Mouse (Mus musculus): ENCODE measurements at regions not wholly inside any gene's neighbourhood (a gene's known extent, or its start where the extent isn't known, plus 50 kb on each side); places are given as distances from the start of the nearest gene placed in this dataset.

DNA sequence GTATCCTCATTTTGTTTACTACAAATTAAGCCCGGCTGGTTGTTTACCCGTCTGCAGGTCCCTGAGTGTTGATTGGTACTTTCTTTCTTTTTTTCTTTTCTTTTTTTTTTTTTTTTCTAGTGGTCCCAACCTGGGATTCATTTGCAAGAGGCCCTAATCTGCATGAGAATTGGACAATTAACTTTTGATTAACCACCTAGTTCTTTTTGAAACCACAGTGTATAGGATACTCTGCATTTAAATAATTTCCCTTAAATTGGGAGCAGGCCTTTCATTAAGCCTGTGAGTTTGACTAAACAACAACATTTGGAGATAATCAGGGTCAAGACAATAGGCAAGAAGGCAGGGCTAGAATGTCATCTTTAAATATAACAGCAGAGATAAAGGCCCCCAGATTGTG, 78.5 kb upstream of the Mki67 start:
- H3K4me2 ChIP-seq = no peak overlapping the region
- no peak overlapping the region for H3K27ac ChIP-seq
- 44% methylated on average over 2 of the region's 2 CpGs for WGBS
- H3K9me3 ChIP-seq = no peaks in the 10 kb centered on the region
- H3K27me3 ChIP-seq = no peaks in the 10 kb centered on the region
- ATAC-seq (ENCODE audit: insufficient number of reproducible peaks, insufficient read depth, low FRiP score, low TSS enrichment, low read depth) = no peak
- H3K4me3 ChIP-seq (replicated peaks) = no peak overlapping the region
- H3K4me1 ChIP-seq (replicated peaks) = 0 out of 2 replicates have a peak, but pooled peaks cover 5% of the 10 kb centered on the region
- H3K36me3 ChIP-seq = no peaks in the 10 kb centered on the region
- H3K9ac ChIP-seq (replicated peaks) = no peak overlapping the region

- ATAC-seq (ENCODE audit: insufficient number of reproducible peaks, insufficient read depth, low FRiP score, low TSS enrichment, low read depth) = no peak
- Histone ChIP-seq H3K4me1 (replicated peaks) (peaks cover 5% of the 10 kb centered on the region; the same call in 1 of the 2 replicates), H3K27me3 (no peaks in the 10 kb centered on the region), H3K36me3 (no peaks in the 10 kb centered on the region), H3K4me3 (replicated peaks) (no peak overlapping the region), H3K4me2 (no peak overlapping the region), H3K9me3 (no peaks in the 10 kb centered on the region), H3K27ac (no peak overlapping the region), H3K9ac (replicated peaks) (no peak overlapping the region)
- WGBS = 54% methylated on average over 2 of the region's 2 CpGs
Observed at GRCm38 (mm10) chr7:135798441-135798840, 82.3 kb upstream of the Mki67 start.

GRCm38 (mm10) chr7:135802598-135803121, 86.5 kb upstream of the Mki67 start:
- 78% methylated on average over 15 of the region's 15 CpGs for WGBS
- no peak for ATAC-seq (ENCODE audit: insufficient number of reproducible peaks, insufficient read depth, low FRiP score, low TSS enrichment, low read depth)
- Histone ChIP-seq H3K9me3 (no peaks in the 10 kb centered on the region), H3K27ac (no peak overlapping the region), H3K36me3 (no peaks in the 10 kb centered on the region), H3K27me3 (no peaks in the 10 kb centered on the region), H3K9ac (replicated peaks) (no peak overlapping the region), H3K4me2 (no peak overlapping the region), H3K4me3 (replicated peaks) (no peak overlapping the region), H3K4me1 (replicated peaks) (peaks cover 17% of the 10 kb centered on the region)

DNA sequence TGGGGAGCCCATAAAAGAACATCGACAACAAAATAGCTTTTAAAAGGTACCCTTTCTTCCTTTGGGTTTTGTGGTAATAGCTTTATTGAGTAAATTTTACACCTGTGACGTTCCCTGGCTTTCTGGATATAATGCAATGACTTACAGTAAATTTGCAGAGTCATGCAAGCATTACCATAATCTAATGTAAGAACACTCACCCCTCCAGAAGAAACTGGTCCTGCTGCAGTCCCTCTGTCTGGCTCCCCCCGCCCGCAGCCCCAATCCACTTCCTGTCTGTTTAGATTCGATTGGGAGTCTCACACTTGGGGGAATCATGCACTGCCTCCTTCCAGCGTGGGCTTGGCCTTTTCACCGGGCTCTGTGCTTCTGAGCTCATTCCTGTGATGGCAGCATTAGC, 88.6 kb upstream of the Mki67 start:
- Histone ChIP-seq H3K4me2 (no peak overlapping the region), H3K9ac (replicated peaks) (no peak overlapping the region), H3K4me3 (replicated peaks) (no peak overlapping the region), H3K36me3 (no peaks in the 10 kb centered on the region), H3K27ac (0 out of 2 replicates have a peak overlapping the region, but pooled peaks have one; percentile 50), H3K4me1 (replicated peaks) (peaks cover 17% of the 10 kb centered on the region), H3K27me3 (no peaks in the 10 kb centered on the region), H3K9me3 (no peaks in the 10 kb centered on the region)
- 32% methylated on average over 7 of the region's 7 CpGs for WGBS
- ATAC-seq (ENCODE audit: insufficient number of reproducible peaks, insufficient read depth, low FRiP score, low TSS enrichment, low read depth) = no peak

DNA sequence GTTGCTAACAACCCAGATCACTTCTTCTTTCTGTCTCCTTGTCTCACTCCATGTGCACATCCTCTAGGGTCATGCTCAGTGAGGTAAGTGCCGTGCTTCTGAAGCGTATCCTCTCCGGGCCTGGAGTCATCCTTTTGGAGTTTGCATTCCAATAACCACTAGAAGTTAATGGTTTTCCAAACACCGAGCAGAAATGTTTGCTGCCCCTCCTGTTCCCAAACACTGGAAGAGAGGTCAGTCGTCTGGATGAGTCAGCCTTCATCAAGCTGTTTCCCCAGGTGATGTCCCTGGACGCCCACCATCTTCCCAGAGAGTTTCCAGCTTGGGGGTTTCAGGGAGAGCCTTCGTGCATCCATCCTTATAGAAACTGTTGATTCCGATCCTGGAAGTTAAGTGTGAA, 90.0 kb upstream of the Mki67 start:
- H3K27me3 ChIP-seq = no peaks in the 10 kb centered on the region; the same call in 1 of the 2 replicates
- no peak overlapping the region for H3K9ac ChIP-seq (replicated peaks)
- peaks cover 12% of the 10 kb centered on the region for H3K4me1 ChIP-seq (replicated peaks)
- H3K9me3 ChIP-seq = no peaks in the 10 kb centered on the region
- WGBS = 86% methylated on average over 8 of the region's 8 CpGs
- no peaks in the 10 kb centered on the region for H3K36me3 ChIP-seq
- H3K4me2 ChIP-seq = no peak overlapping the region
- H3K27ac ChIP-seq = no peak overlapping the region
- no peak overlapping the region for H3K4me3 ChIP-seq (replicated peaks)
- ATAC-seq (ENCODE audit: insufficient number of reproducible peaks, insufficient read depth, low FRiP score, low TSS enrichment, low read depth) = no peak

DNA sequence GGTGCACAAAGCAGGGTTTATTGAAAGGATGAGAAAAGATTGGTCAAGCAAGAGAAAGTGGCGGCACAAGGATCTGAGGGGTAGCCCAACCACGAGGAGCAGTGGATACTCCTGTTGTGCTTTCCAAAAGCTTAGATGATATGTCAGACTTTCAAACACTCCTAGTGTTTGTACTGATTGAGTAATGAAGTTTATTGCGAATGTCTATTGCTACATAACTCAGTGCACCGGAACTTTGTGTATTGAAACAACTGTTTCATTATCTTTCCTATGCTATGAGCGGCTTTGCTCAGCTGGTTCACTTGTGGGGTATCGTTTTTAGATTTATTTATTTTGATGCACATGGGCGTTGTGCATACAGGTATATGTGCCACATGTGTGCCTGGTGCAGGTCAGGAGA, 90.5 kb upstream of the Mki67 start:
- Histone ChIP-seq H3K4me2 (no peak overlapping the region), H3K9me3 (no peaks in the 10 kb centered on the region), H3K4me1 (replicated peaks) (peaks cover 12% of the 10 kb centered on the region), H3K27ac (no peak overlapping the region), H3K27me3 (no peaks in the 10 kb centered on the region; the same call in 1 of the 2 replicates), H3K36me3 (no peaks in the 10 kb centered on the region), H3K4me3 (replicated peaks) (no peak overlapping the region), H3K9ac (replicated peaks) (no peak overlapping the region)
- no peak for ATAC-seq (ENCODE audit: insufficient number of reproducible peaks, insufficient read depth, low FRiP score, low TSS enrichment, low read depth)
- 92% methylated on average over 7 of the region's 7 CpGs for WGBS

- H3K27ac ChIP-seq = no peak overlapping the region
- H3K4me3 ChIP-seq (replicated peaks) = no peak overlapping the region
- no peak overlapping the region for H3K4me2 ChIP-seq
- H3K9ac ChIP-seq (replicated peaks) = no peak overlapping the region
- H3K4me1 ChIP-seq (replicated peaks) = peaks cover 9% of the 10 kb centered on the region
- ATAC-seq (ENCODE audit: insufficient number of reproducible peaks, insufficient read depth, low FRiP score, low TSS enrichment, low read depth) = no peak
- H3K27me3 ChIP-seq = no peaks in the 10 kb centered on the region; the same call in 1 of the 2 replicates
- no peaks in the 10 kb centered on the region for H3K9me3 ChIP-seq
- H3K36me3 ChIP-seq = no peaks in the 10 kb centered on the region
- WGBS = 72% methylated on average over 10 of the region's 10 CpGs
Observed at GRCm38 (mm10) chr7:135809167-135809566, 93.0 kb upstream of the Mki67 start.

DNA sequence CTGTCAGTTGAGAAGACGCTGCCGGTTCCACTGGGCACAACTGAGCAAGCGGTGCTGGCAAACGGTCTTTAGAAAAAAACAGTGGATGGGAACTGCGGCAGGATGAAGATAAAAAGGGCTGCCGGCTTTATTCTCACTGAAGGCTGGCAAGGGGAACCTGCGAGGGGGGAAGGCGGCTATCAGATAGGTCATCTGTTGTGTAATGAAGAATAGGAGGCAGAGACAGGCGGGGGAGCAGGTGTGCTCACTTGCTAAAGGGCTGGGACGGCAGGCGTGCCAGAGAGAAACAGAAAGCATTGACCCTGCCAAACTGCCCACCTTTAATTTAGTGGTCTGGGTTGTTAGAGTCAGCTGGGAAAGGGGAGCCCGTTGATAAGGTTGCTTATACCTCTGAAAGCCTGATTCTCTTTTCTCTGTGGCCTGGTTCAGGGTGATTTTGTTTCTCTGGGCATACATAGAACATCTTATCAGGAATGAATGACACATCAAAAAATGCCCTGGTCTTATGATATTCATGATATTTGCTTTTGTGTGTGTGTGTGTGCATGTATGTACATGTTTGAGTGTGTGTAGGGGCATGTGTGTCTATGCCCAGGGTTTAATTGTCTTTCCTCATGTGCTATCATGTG, 93.7 kb upstream of the Mki67 start:
- no peak overlapping the region for H3K4me2 ChIP-seq
- no peaks in the 10 kb centered on the region for H3K9me3 ChIP-seq
- H3K9ac ChIP-seq (replicated peaks) = no peak overlapping the region
- 60% methylated on average over 12 of the region's 12 CpGs for WGBS
- H3K27ac ChIP-seq = no peak overlapping the region
- no peak for ATAC-seq (ENCODE audit: insufficient number of reproducible peaks, insufficient read depth, low FRiP score, low TSS enrichment, low read depth)
- H3K4me3 ChIP-seq (replicated peaks) = no peak overlapping the region
- no peaks in the 10 kb centered on the region for H3K36me3 ChIP-seq
- no peaks in the 10 kb centered on the region; the same call in 1 of the 2 replicates for H3K27me3 ChIP-seq
- peaks cover 2% of the 10 kb centered on the region; the same call in 1 of the 2 replicates for H3K4me1 ChIP-seq (replicated peaks)

DNA sequence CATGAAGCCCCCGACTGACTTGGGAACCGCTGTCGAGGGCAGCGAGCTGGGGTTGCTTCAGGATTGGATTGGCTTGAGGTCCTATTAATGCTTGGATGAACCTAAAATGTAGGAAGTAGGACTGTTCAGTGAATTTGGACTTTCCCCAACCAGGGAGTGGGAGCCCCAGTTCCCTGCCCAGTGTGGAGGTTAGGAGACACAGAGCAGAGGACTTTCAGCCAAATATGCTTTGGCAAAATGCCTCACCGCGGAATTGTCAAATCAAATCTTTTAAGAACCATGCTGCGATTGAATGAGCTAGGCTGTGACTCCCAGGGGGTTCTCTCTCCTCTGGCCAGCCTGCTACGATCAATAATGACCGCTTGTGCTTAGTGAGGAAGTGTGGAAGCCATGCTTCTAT, 94.8 kb upstream of the Mki67 start:
- Histone ChIP-seq H3K27me3 (no peaks in the 10 kb centered on the region; the same call in 1 of the 2 replicates), H3K27ac (no peak overlapping the region), H3K9me3 (no peaks in the 10 kb centered on the region), H3K4me3 (replicated peaks) (no peak overlapping the region), H3K4me1 (replicated peaks) (no peaks in the 10 kb centered on the region), H3K9ac (replicated peaks) (no peak overlapping the region), H3K4me2 (no peak overlapping the region), H3K36me3 (no peaks in the 10 kb centered on the region)
- WGBS = 88% methylated on average over 9 of the region's 9 CpGs
- no peak for ATAC-seq (ENCODE audit: insufficient number of reproducible peaks, insufficient read depth, low FRiP score, low TSS enrichment, low read depth)

DNA sequence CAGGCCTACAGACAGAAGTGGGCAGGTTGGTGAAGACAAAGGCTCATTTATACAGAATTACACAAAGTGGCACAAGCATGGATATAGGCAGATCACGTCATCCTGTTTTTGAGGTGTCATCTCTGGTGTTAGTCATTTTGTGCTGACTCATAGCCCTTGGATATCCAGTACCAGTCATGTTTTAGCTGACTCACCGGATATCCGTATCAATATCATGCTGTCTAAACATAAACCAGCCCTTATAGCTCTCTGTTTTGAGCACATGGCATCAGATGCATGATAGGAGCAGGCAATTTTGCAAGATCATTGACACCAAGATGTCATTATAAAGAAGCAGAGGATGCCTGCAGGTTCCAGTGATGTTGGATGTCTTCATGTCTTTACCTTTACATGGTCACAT, 97.5 kb upstream of the Mki67 start:
- no peaks in the 10 kb centered on the region; the same call in 1 of the 2 replicates for H3K27me3 ChIP-seq
- no peak overlapping the region for H3K9ac ChIP-seq (replicated peaks)
- no peak overlapping the region for H3K4me2 ChIP-seq
- WGBS = 94% methylated on average over 3 of the region's 3 CpGs
- no peaks in the 10 kb centered on the region for H3K4me1 ChIP-seq (replicated peaks)
- no peak for ATAC-seq (ENCODE audit: insufficient number of reproducible peaks, insufficient read depth, low FRiP score, low TSS enrichment, low read depth)
- H3K4me3 ChIP-seq (replicated peaks) = no peak overlapping the region
- H3K27ac ChIP-seq = no peak overlapping the region
- no peaks in the 10 kb centered on the region for H3K36me3 ChIP-seq
- no peaks in the 10 kb centered on the region for H3K9me3 ChIP-seq

- no peak for ATAC-seq (ENCODE audit: insufficient number of reproducible peaks, insufficient read depth, low FRiP score, low TSS enrichment, low read depth)
- Histone ChIP-seq H3K36me3 (no peaks in the 10 kb centered on the region), H3K9me3 (no peaks in the 10 kb centered on the region), H3K4me1 (replicated peaks) (no peaks in the 10 kb centered on the region), H3K9ac (replicated peaks) (no peak overlapping the region), H3K4me2 (no peak overlapping the region), H3K27ac (no peak overlapping the region), H3K27me3 (no peaks in the 10 kb centered on the region), H3K4me3 (replicated peaks) (no peak overlapping the region)
- 97% methylated on average over 3 of the region's 3 CpGs for WGBS
Observed at GRCm38 (mm10) chr7:135816191-135816590, 100.0 kb upstream of the Mki67 start.

DNA sequence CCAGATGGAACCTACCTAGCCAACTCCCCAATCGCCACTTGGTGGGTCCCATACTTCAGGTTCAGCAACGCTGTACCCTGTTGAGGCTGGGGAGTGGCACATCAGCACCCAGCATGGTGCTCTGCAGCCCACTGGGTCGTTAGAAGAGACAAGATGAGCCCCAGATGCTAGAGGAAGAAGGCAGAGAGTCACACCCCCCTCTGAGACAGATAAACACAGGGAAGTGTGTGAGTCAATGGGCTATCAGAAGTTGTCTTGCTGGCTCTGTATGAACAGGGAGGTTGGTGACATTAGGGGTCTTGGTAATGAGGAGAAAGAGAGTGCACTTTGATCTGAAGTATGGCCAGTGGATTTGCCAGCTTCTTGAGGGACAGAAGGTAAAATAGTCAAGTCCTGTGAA, 101.7 kb upstream of the Mki67 start:
- Histone ChIP-seq H3K9me3 (no peaks in the 10 kb centered on the region), H3K4me3 (replicated peaks) (no peak overlapping the region), H3K27ac (no peak overlapping the region), H3K9ac (replicated peaks) (no peak overlapping the region), H3K36me3 (no peaks in the 10 kb centered on the region), H3K4me1 (replicated peaks) (no peaks in the 10 kb centered on the region), H3K27me3 (no peaks in the 10 kb centered on the region), H3K4me2 (no peak overlapping the region)
- no peak for ATAC-seq (ENCODE audit: insufficient number of reproducible peaks, insufficient read depth, low FRiP score, low TSS enrichment, low read depth)
- WGBS = 61% methylated on average over 3 of the region's 3 CpGs
